Mouse (Mus musculus) megakaryocyte, adult 5-6 weeks (primary cell): ENCODE measurements at regions not wholly inside any gene's neighbourhood (a gene's known extent, or its start where the extent isn't known, plus 50 kb on each side); places are given as distances from the start of the nearest gene placed in this dataset.

ENCODE experiments used
- ATAC-seq: 2 replicates; pipeline ENCODE4 v1.8.0; 2016; ENCODE audit warnings: mild to moderate bottlenecking, inconsistent platforms; ENCODE audit not compliant: poor library complexity, severe bottlenecking

- ATAC-seq, result peak; percentile 47; the same call in 1 of the 2 replicates
Measured at GRCm38 (mm10) chr5:64714710-64715109, 88.5 kb upstream of the Klf3 start.

- peak; percentile 52; the same call in 1 of the 2 replicates for ATAC-seq
Measured at GRCm38 (mm10) chr5:64716551-64716950, 86.6 kb upstream of the Klf3 start.

GRCm38 (mm10) chr5:64722211-64722610 is 81.0 kb upstream of the Klf3 start:
- ATAC-seq, result no peak

- ATAC-seq, result no peak
Measured at GRCm38 (mm10) chr5:64727847-64728246, 75.3 kb upstream of the Klf3 start.

GRCm38 (mm10) chr5:64732356-64732755 is 70.8 kb upstream of the Klf3 start:
- no peak for ATAC-seq

GRCm38 (mm10) chr5:64736985-64737384 is 66.2 kb upstream of the Klf3 start:
- ATAC-seq, result no peak

- ATAC-seq, result no peak
Measured at GRCm38 (mm10) chr5:64738096-64738780, 65.0 kb upstream of the Klf3 start.

GRCm38 (mm10) chr5:64738781-64739310 is 64.3 kb upstream of the Klf3 start:
- ATAC-seq, result no peak

- no peak for ATAC-seq
Measured at GRCm38 (mm10) chr5:64739311-64740261, 63.6 kb upstream of the Klf3 start.

- ATAC-seq, result no peak
Measured at GRCm38 (mm10) chr5:64744041-64744440, 59.1 kb upstream of the Klf3 start.

- no peak for ATAC-seq
Measured at GRCm38 (mm10) chr5:64744455-64744854, 58.7 kb upstream of the Klf3 start.

- ATAC-seq, result no peak
Measured at GRCm38 (mm10) chr5:64747461-64747860, 55.7 kb upstream of the Klf3 start.

- ATAC-seq, result no peak
Measured at GRCm38 (mm10) chr5:64749415-64750166, 53.6 kb upstream of the Klf3 start.

- ATAC-seq, result no peak
Measured at GRCm38 (mm10) chr5:64750406-64750805, 52.8 kb upstream of the Klf3 start.

- ATAC-seq, result 0 out of 2 replicates have a peak, but pooled peaks have one; percentile 13
Measured at GRCm38 (mm10) chr5:64750976-64751656, 52.1 kb upstream of the Klf3 start.

GRCm38 (mm10) chr5:64753142-64753750 is 49.9 kb upstream of the Klf3 start:
- ATAC-seq, result peak; percentile 92
